Mouse (Mus musculus): Measurements from ENCODE around the gene Apmap. TPM values are rescaled to one million over a fixed set of nuclear protein-coding genes. Genes with fewer than 3 reads are reported as not detected.
"Not testable (repeated sequence)": the region's sequence is repeated elsewhere in the genome, so short reads cannot be mapped to it uniquely, and the experiment has no call there.

Apmap gene
- polyA plus RNA-seq, 1 experiment from 2014 or later = 26.6 TPM

GRCm38 (mm10) chr2:150602166-150602565 lies 6.2 kb downstream of the Apmap start:
- 88% methylated on average over 2 of the region's 2 CpGs for WGBS
- H3K27ac ChIP-seq = no peak overlapping the region

GRCm38 (mm10) chr2:150600263-150600662 lies 8.1 kb downstream of the Apmap start:
- H3K9me3 ChIP-seq (replicated peaks) = no peaks in the 10 kb centered on the region
- 90% methylated on average over 2 of the region's 2 CpGs for WGBS
- peaks cover 8% of the 10 kb centered on the region; the same call in 1 of the 2 replicates for H3K36me3 ChIP-seq
- no peak overlapping the region for H3K27ac ChIP-seq
- no peaks in the 10 kb centered on the region for H3K4me1 ChIP-seq
- DNase-seq (ENCODE audit: low spot score) = no peak
- H3K4me3 ChIP-seq = no peak overlapping the region
- no peaks in the 10 kb centered on the region for H3K27me3 ChIP-seq (ENCODE audit: low read depth, poor library complexity, severe bottlenecking)

More at GRCm38 (mm10) chr2:150602166-150602565, 6.2 kb downstream of the Apmap start:
- H3K4me3 ChIP-seq = no peak overlapping the region
- H3K27me3 ChIP-seq (ENCODE audit: low read depth, poor library complexity, severe bottlenecking) = no peaks in the 10 kb centered on the region
- DNase-seq (ENCODE audit: low spot score) = no peak
- peaks cover 1% of the 10 kb centered on the region; the same call in 1 of the 2 replicates for H3K4me1 ChIP-seq
- peaks cover 3% of the 10 kb centered on the region; the same call in 1 of the 2 replicates for H3K36me3 ChIP-seq
- H3K9me3 ChIP-seq (replicated peaks) = no peaks in the 10 kb centered on the region

GRCm38 (mm10) chr2:150595411-150596190 lies 12.8 kb downstream of the Apmap start:
- Histone ChIP-seq H3K4me3 (no peak overlapping the region), H3K27me3 (ENCODE audit: low read depth, poor library complexity, severe bottlenecking) (no peaks in the 10 kb centered on the region), H3K36me3 (peaks cover 19% of the 10 kb centered on the region; the same call in 1 of the 2 replicates), H3K4me1 (no peaks in the 10 kb centered on the region), H3K27ac (no peak overlapping the region), H3K9me3 (replicated peaks) (no peaks in the 10 kb centered on the region)
- 87% methylated on average over 3 of the region's 3 CpGs for WGBS
- DNase-seq (ENCODE audit: low spot score) = no peak

GRCm38 (mm10) chr2:150589076-150589475 lies 19.3 kb downstream of the Apmap start:
- H3K9me3 ChIP-seq (replicated peaks) = no peaks in the 10 kb centered on the region
- DNase-seq (ENCODE audit: low spot score) = no peak
- H3K36me3 ChIP-seq = peaks cover 59% of the 10 kb centered on the region
- no peaks in the 10 kb centered on the region for H3K27me3 ChIP-seq (ENCODE audit: low read depth, poor library complexity, severe bottlenecking)
- WGBS = 79% methylated on average over 11 of the region's 11 CpGs
- H3K4me3 ChIP-seq = no peak overlapping the region
- no peaks in the 10 kb centered on the region for H3K4me1 ChIP-seq
- H3K27ac ChIP-seq = no peak overlapping the region

- 94% methylated on average over 1 of the region's 1 CpGs for WGBS
- Histone ChIP-seq H3K9me3 (replicated peaks) (no peaks in the 10 kb centered on the region), H3K4me1 (no peaks in the 10 kb centered on the region), H3K27me3 (ENCODE audit: low read depth, poor library complexity, severe bottlenecking) (no peaks in the 10 kb centered on the region), H3K27ac (no peak overlapping the region), H3K36me3 (peaks cover 16% of the 10 kb centered on the region), H3K4me3 (no peak overlapping the region)
- no peak for DNase-seq (ENCODE audit: low spot score)
Measured at GRCm38 (mm10) chr2:150579628-150580027, 28.7 kb downstream of the Apmap start.

GRCm38 (mm10) chr2:150578603-150579002 lies 29.8 kb downstream of the Apmap start:
- H3K36me3 ChIP-seq = peaks cover 6% of the 10 kb centered on the region
- no peaks in the 10 kb centered on the region for H3K4me1 ChIP-seq
- no peak for DNase-seq (ENCODE audit: low spot score)
- no peak overlapping the region for H3K27ac ChIP-seq
- no peak overlapping the region for H3K4me3 ChIP-seq
- no peaks in the 10 kb centered on the region for H3K9me3 ChIP-seq (replicated peaks)
- 86% methylated on average over 5 of the region's 5 CpGs for WGBS
- H3K27me3 ChIP-seq (ENCODE audit: low read depth, poor library complexity, severe bottlenecking) = no peaks in the 10 kb centered on the region

- no peak overlapping the region for H3K27ac ChIP-seq
- no peak overlapping the region for H3K4me3 ChIP-seq
- 92% methylated on average over 1 of the region's 1 CpGs for WGBS
- no peaks in the 10 kb centered on the region for H3K9me3 ChIP-seq (replicated peaks)
- no peaks in the 10 kb centered on the region for H3K27me3 ChIP-seq (ENCODE audit: low read depth, poor library complexity, severe bottlenecking)
- H3K4me1 ChIP-seq = no peaks in the 10 kb centered on the region
- DNase-seq (ENCODE audit: low spot score) = peak; percentile 5
- H3K36me3 ChIP-seq = no peaks in the 10 kb centered on the region
Measured at GRCm38 (mm10) chr2:150576256-150576655, 32.1 kb downstream of the Apmap start.

- DNase-seq (ENCODE audit: low spot score) = no peak
- Histone ChIP-seq H3K27ac (no peak overlapping the region), H3K4me1 (no peaks in the 10 kb centered on the region), H3K36me3 (no peaks in the 10 kb centered on the region), H3K9me3 (replicated peaks) (no peaks in the 10 kb centered on the region), H3K27me3 (ENCODE audit: low read depth, poor library complexity, severe bottlenecking) (no peaks in the 10 kb centered on the region), H3K4me3 (no peak overlapping the region)
- WGBS = 88% methylated on average over 3 of the region's 3 CpGs
Measured at GRCm38 (mm10) chr2:150572463-150572862, 35.9 kb downstream of the Apmap start.

GRCm38 (mm10) chr2:150570761-150571160 lies 37.6 kb downstream of the Apmap start:
- no peaks in the 10 kb centered on the region for H3K9me3 ChIP-seq (replicated peaks)
- no peak for DNase-seq (ENCODE audit: low spot score)
- no peaks in the 10 kb centered on the region for H3K36me3 ChIP-seq
- H3K4me1 ChIP-seq = no peaks in the 10 kb centered on the region
- H3K27ac ChIP-seq = no peak overlapping the region
- no peaks in the 10 kb centered on the region for H3K27me3 ChIP-seq (ENCODE audit: low read depth, poor library complexity, severe bottlenecking)
- WGBS = 95% methylated on average over 2 of the region's 2 CpGs
- H3K4me3 ChIP-seq = no peak overlapping the region

- no peaks in the 10 kb centered on the region for H3K27me3 ChIP-seq (ENCODE audit: low read depth, poor library complexity, severe bottlenecking)
- no peaks in the 10 kb centered on the region for H3K36me3 ChIP-seq
- DNase-seq (ENCODE audit: low spot score) = no peak
- H3K4me1 ChIP-seq = no peaks in the 10 kb centered on the region
- WGBS = 81% methylated on average over 11 of the region's 11 CpGs
- no peaks in the 10 kb centered on the region for H3K9me3 ChIP-seq (replicated peaks)
- no peak within 1 kb of the TSS for H3K4me3 ChIP-seq
- no peak within 1 kb of the TSS for H3K27ac ChIP-seq
Measured at GRCm38 (mm10) chr2:150569847-150570590, 38.3 kb downstream of the Apmap start, which contains the start of gene Cst7. Cst7 (plus strand) TSS chr2:150570415.

GRCm38 (mm10) chr2:150567051-150567450 lies 41.3 kb downstream of the Apmap start:
- 68% methylated on average over 2 of the region's 2 CpGs for WGBS
- no peaks in the 10 kb centered on the region for H3K4me1 ChIP-seq

GRCm38 (mm10) chr2:150558568-150558967 lies 49.8 kb downstream of the Apmap start:
- no peak for DNase-seq (ENCODE audit: low spot score)
- Histone ChIP-seq H3K4me1 (no peaks in the 10 kb centered on the region), H3K36me3 (no peaks in the 10 kb centered on the region), H3K4me3 (no peak overlapping the region), H3K9me3 (replicated peaks) (no peaks in the 10 kb centered on the region), H3K27me3 (ENCODE audit: low read depth, poor library complexity, severe bottlenecking) (no peaks in the 10 kb centered on the region), H3K27ac (no peak overlapping the region)
- WGBS = 59% methylated on average over 3 of the region's 3 CpGs

More at GRCm38 (mm10) chr2:150567051-150567450, 41.3 kb downstream of the Apmap start:
- Histone ChIP-seq H3K4me3 (no peak overlapping the region), H3K36me3 (no peaks in the 10 kb centered on the region), H3K27me3 (ENCODE audit: low read depth, poor library complexity, severe bottlenecking) (no peaks in the 10 kb centered on the region), H3K27ac (no peak overlapping the region), H3K9me3 (replicated peaks) (no peaks in the 10 kb centered on the region)
- DNase-seq (ENCODE audit: low spot score) = no peak

GRCm38 (mm10) chr2:150549576-150549975 lies 58.8 kb downstream of the Apmap start:
- H3K9me3 ChIP-seq (replicated peaks); H3K36me3 ChIP-seq; H3K27ac ChIP-seq; H3K4me3 ChIP-seq; H3K27me3 ChIP-seq (ENCODE audit: low read depth, poor library complexity, severe bottlenecking); H3K4me1 ChIP-seq; DNase-seq (ENCODE audit: low spot score): not testable (repeated sequence)
- 80% methylated on average over 10 of the region's 10 CpGs for WGBS

All from limb, embryonic 10.5 days (tissue).